In the genomic region with DNA sequence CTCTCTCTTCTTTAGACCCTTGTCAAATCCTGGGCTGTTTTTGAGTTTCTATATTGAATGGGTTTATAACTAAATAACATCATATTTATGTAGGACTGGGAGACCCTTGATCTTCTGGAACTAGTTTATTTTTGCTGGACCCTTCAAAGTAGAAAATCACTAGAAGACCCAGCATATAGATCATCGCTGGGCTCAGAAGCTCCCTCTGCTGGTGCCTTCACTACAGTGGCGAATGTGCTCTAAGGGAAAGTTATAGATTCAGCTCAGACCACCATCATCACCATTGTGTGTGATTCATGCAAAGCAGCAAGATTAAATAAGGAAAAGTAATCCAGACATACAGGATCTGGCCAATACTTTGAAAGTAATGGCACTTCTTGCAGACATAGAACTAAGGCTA, we compare ENCODE assay signal across 10 mouse cellular contexts.
A peak's percentile ranks its signal among the peaks of the same experiment; 100 is the strongest.
DNase-seq lines count a peak whose midpoint lies in the region; ATAC-seq lines count a peak whose summit lies in the region.
"Had no signal": no experiment of that assay in that cellular context is flagged by ENCODE, and none has a peak within 500 bp of the region (broad histone marks: within the 10 kb centered on the region; RNA-seq: fewer than 3 reads in every experiment).

No protein-coding gene starts in this region.

- ATAC-seq in liver, embryonic 11.5 days (replicated peaks; ENCODE audit: low FRiP score): 0 out of 2 replicates have a peak, but pooled peaks have one; percentile 48

- DNase-seq in cerebellum, postnatal 10 days: peak; percentile 41 to 49
- no peak for DNase-seq in cerebellum, adult 11-12 months
- DNase-seq in left cerebral cortex, postnatal 4 days: peak; percentile 16
- DNase-seq in left cerebral cortex, adult 9 months (ENCODE audit: low spot score in 2 of 2): no peak
- peak; percentile 25 for DNase-seq in R1 (ENCODE audit: low read depth, low spot score)
- no peak for DNase-seq in liver, embryonic 11.5 days (ENCODE audit: low spot score)
- DNase-seq in right cerebral cortex, postnatal 14 days: no peak
- no peak for DNase-seq in right cerebral cortex, adult 2 months (ENCODE audit: low spot score in 2 of 2)

- H3K4me2 ChIP-seq in liver, embryonic 11.5 days: no peak overlapping the region
- H3K4me2 ChIP-seq: liver, embryonic 15.5 days; neural tube, embryonic 13.5 days had no signal

- intact Hi-C loops in left cerebral cortex, postnatal 4 days (cut with DNase I): no loop called here

- H3K4me1 ChIP-seq in liver, embryonic 11.5 days (replicated peaks; ENCODE audit: control insufficient read depth, insufficient read depth, low read length): peaks cover 5% of the 10 kb centered on the region; the same call in 1 of the 2 replicates
- H3K4me1 ChIP-seq: neural tube, embryonic 13.5 days had no signal

- no peaks in the 10 kb centered on the region for H3K27me3 ChIP-seq in liver, embryonic 11.5 days (replicated peaks; ENCODE audit: control insufficient read depth, insufficient read depth, low read length)
- H3K27me3 ChIP-seq: liver, embryonic 15.5 days; neural tube, embryonic 13.5 days had no signal

- WGBS in liver, embryonic 11.5 days: 33% methylated on average over 2 of the region's 2 CpGs

- H3K36me3 ChIP-seq in liver, embryonic 11.5 days (ENCODE audit: control insufficient read depth, insufficient read depth, low read length): no peaks in the 10 kb centered on the region
- H3K36me3 ChIP-seq: liver, embryonic 15.5 days; neural tube, embryonic 13.5 days had no signal

- no peak overlapping the region for H3K27ac ChIP-seq in liver, embryonic 11.5 days (ENCODE audit: low read depth, low read length)
- H3K27ac ChIP-seq: liver, embryonic 15.5 days; neural tube, embryonic 13.5 days had no signal

- no peak overlapping the region for H3K4me3 ChIP-seq in liver, embryonic 11.5 days (ENCODE audit: low read depth, low read length)
- H3K4me3 ChIP-seq: liver, embryonic 15.5 days; neural tube, embryonic 13.5 days had no signal

- H3K9ac ChIP-seq in liver, embryonic 11.5 days (ENCODE audit: low read depth, low read length): no peak overlapping the region
- H3K9ac ChIP-seq: liver, embryonic 15.5 days; neural tube, embryonic 13.5 days had no signal

- no peaks in the 10 kb centered on the region for H3K9me3 ChIP-seq in liver, embryonic 11.5 days (ENCODE audit: control insufficient read depth, low read length)
- H3K9me3 ChIP-seq: liver, embryonic 15.5 days; neural tube, embryonic 13.5 days had no signal

Comparison
In these comparisons a context has a peak if more than half of its experiments do, and no peak if none do; other contexts are left out.
1. DNase-seq: peak in cerebellum, postnatal 10 days (2 of 2), left cerebral cortex, postnatal 4 days (single experiment) and R1 (single experiment); none in cerebellum, adult 11-12 months (single experiment), left cerebral cortex, adult 9 months (0 of 2), liver, embryonic 11.5 days (single experiment), right cerebral cortex, postnatal 14 days (single experiment) and right cerebral cortex, adult 2 months (0 of 2).